Mouse (Mus musculus): ENCODE results near the gene Ulk1.

DNA sequence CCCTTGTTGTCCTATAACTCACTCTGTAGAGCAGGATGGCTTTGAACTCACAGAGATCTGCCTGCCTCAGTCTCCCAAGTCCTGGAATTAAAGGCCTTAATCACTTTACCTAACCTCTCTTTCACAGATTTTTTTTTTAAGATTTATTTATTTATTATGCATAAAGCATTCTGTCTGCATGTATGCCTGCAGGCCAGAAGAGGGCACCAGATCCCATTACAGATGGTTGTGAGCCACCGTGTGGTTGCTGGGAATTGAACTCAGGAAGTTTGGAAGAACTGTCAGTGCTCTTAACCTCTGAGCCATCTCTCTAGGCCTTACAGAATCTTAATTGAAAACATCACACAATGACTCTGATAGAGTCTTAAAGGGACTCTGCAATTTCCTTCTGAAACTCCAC is 43.1 kb upstream of the Ulk1 start:
- peak; percentile 50 for TF ChIP-seq CTCF (IDR thresholded peaks at IDR 0.05; ENCODE audit: low read depth)
- TF ChIP-seq EP300 (IDR thresholded peaks at IDR 0.05; ENCODE audit: low read depth), result no peak
